Mouse (Mus musculus): ENCODE measurements around the gene 1110057P08Rik. TPM values are rescaled to one million over a fixed set of nuclear protein-coding genes. Genes with fewer than 3 reads are reported as not detected.
"Not testable (repeated sequence)": the region's sequence is repeated elsewhere in the genome, so short reads cannot be mapped to it uniquely, and the experiment has no call there.

1110057P08Rik gene
- not detected for total RNA-seq (2021)
- long read RNA-seq = 0 reads

GRCm38 (mm10) chr16:89174435-89174834 is at the start of gene 1110057P08Rik:
Gene 1110057P08Rik (plus strand): TSS chr16:89174735.
- no peak for DNase-seq (ENCODE audit: low spot score in 2 of 2)

GRCm38 (mm10) chr16:89140551-89140950 is 34.0 kb upstream of the 1110057P08Rik start, which contains the start of gene Gm6358:
Gene Gm6358 (plus strand): TSS chr16:89140851.
- no peak for DNase-seq (ENCODE audit: low spot score in 2 of 2)

- DNase-seq (ENCODE audit: low spot score in 2 of 2) = no peak
These were observed 23.7 kb upstream of the 1110057P08Rik start, which contains the start of gene Gm10061 for GRCm38 (mm10) chr16:89150786-89151185. Gene Gm10061 (plus strand): TSS chr16:89151086.

- no peak for DNase-seq (ENCODE audit: low spot score in 2 of 2)
These were observed 16.9 kb upstream of the 1110057P08Rik start, which contains the start of gene Gm9789 for GRCm38 (mm10) chr16:89157652-89158051. Gene Gm9789 (plus strand): TSS chr16:89157952.

- DNase-seq (ENCODE audit: low spot score in 2 of 2) = not testable (repeated sequence)
These were observed 5.3 kb upstream of the 1110057P08Rik start, which contains the start of gene Gm7735 for GRCm38 (mm10) chr16:89169190-89169589. Gene Gm7735 (plus strand): TSS chr16:89169490.

- DNase-seq (ENCODE audit: low spot score in 2 of 2) = no peak
These were observed 14.1 kb downstream of the 1110057P08Rik start for GRCm38 (mm10) chr16:89188621-89189020.

- DNase-seq (ENCODE audit: low spot score in 2 of 2) = no peak
These were observed 31.0 kb downstream of the 1110057P08Rik start, which contains the start of gene Krtap20-2 for GRCm38 (mm10) chr16:89205561-89205960. Gene Krtap20-2 (plus strand): TSS chr16:89205861.

Other genes starting within 250 kb of the 1110057P08Rik start
- gene Krtap19-9b, start 242.5 kb upstream of the 1110057P08Rik start, total RNA-seq (2021) = not detected
- gene Krtap16-3, start 211.9 kb upstream of the 1110057P08Rik start, total RNA-seq (2021) = not detected
- not detected for gene Krtap22-2, start 164.0 kb upstream of the 1110057P08Rik start, total RNA-seq (2021)
- gene Gm10229, start 159.5 kb upstream of the 1110057P08Rik start, total RNA-seq (2021) = not detected
- not detected for gene Krtap6-1, start 143.0 kb upstream of the 1110057P08Rik start, total RNA-seq (2021)
- gene Gm10228, start 133.3 kb upstream of the 1110057P08Rik start, total RNA-seq (2021) = not detected
- not detected for gene Krtap6-5, start 126.9 kb upstream of the 1110057P08Rik start, total RNA-seq (2021)
- not detected for gene 1110025L11Rik, start 110.7 kb upstream of the 1110057P08Rik start, total RNA-seq (2021)
- gene Krtap6-3, start 90.7 kb upstream of the 1110057P08Rik start, total RNA-seq (2021) = not detected
- gene Gm6358, start 33.9 kb upstream of the 1110057P08Rik start, total RNA-seq (2021) = not detected
- not detected for gene Gm10061, start 23.6 kb upstream of the 1110057P08Rik start, total RNA-seq (2021)
- gene Gm9789, start 16.8 kb upstream of the 1110057P08Rik start, total RNA-seq (2021) = not detected
- not detected for gene Gm7735, start 5.2 kb upstream of the 1110057P08Rik start, total RNA-seq (2021)
- not detected for gene Krtap20-2, start 31.1 kb downstream of the 1110057P08Rik start, total RNA-seq (2021)
- not detected for gene Krtap21-1, start 229.1 kb downstream of the 1110057P08Rik start, total RNA-seq (2021)
- not detected for gene Krtap6-2, start 245.4 kb downstream of the 1110057P08Rik start, total RNA-seq (2021)